22 mouse cellular contexts compared by ENCODE assay signal in genomic region chr12:73094605-73095004, GRCm38 (mm10). TPM values are rescaled to one million over a fixed set of nuclear protein-coding genes. Genes with fewer than 3 reads are reported as not detected.
DNase-seq lines count a peak whose midpoint lies in the region; ATAC-seq and TF ChIP-seq lines count a peak whose summit lies in the region.
"Had no signal": no experiment of that assay in that cellular context is flagged by ENCODE, and none has a peak within 500 bp of the region (broad histone marks: within the 10 kb centered on the region; RNA-seq: fewer than 3 reads in every experiment).

No protein-coding gene starts in this region.

- 17% methylated on average over 2 of the region's 2 CpGs for WGBS in kidney, embryonic 16.5 days
- 47% methylated on average over 2 of the region's 2 CpGs for WGBS in liver, embryonic 15.5 days (ENCODE audit: insufficient replicate concordance)
- 40% methylated on average over 2 of the region's 2 CpGs for WGBS in liver, embryonic 11.5 days
- WGBS in liver, postnatal 0 days (ENCODE audit: insufficient replicate concordance): 31% methylated on average over 2 of the region's 2 CpGs

- no peaks in the 10 kb centered on the region for H3K36me3 ChIP-seq in kidney, embryonic 16.5 days (ENCODE audit: insufficient read depth, low read length)
- H3K36me3 ChIP-seq in liver, embryonic 15.5 days (replicated peaks): no peaks in the 10 kb centered on the region
- H3K36me3 ChIP-seq in liver, embryonic 11.5 days (ENCODE audit: control insufficient read depth, insufficient read depth, low read length): no peaks in the 10 kb centered on the region
- H3K36me3 ChIP-seq in ES-E14 (ENCODE audit: control insufficient read depth, insufficient read depth, low read length, poor library complexity, severe bottlenecking): no peaks in the 10 kb centered on the region
- H3K36me3 ChIP-seq in liver, postnatal 0 days (replicated peaks; ENCODE audit: insufficient read depth, low read length): no peaks in the 10 kb centered on the region
- H3K36me3 ChIP-seq: heart, embryonic 10.5 days; hindbrain, embryonic 13.5 days had no signal

- no peak for TF ChIP-seq EP300 in liver, postnatal 0 days (IDR thresholded peaks at IDR 0.05; ENCODE audit: low read depth)

- no peak for DNase-seq in kidney, postnatal 36 days
- DNase-seq in liver, embryonic 11.5 days (ENCODE audit: low spot score): no peak
- no peak for DNase-seq in ES-E14 (ENCODE audit: low read depth, low spot score)
- DNase-seq in liver, postnatal 0 days: no peak
- no peak for DNase-seq in thymus, postnatal 25 days
- DNase-seq: adrenal gland, adult 2 months; adrenal gland, postnatal 36 days; cerebellum, adult 2 months; cerebellum, postnatal 10 days; forebrain, postnatal 0 days; gastrocnemius, postnatal 25 days; heart, postnatal 14 days had no signal

- no peak overlapping the region for H3K27ac ChIP-seq in kidney, embryonic 16.5 days (ENCODE audit: low read length)
- H3K27ac ChIP-seq in liver, embryonic 15.5 days (replicated peaks): no peak overlapping the region
- H3K27ac ChIP-seq in liver, embryonic 11.5 days (ENCODE audit: low read depth, low read length): no peak overlapping the region
- no peak overlapping the region; the same call in 1 of the 2 replicates for H3K27ac ChIP-seq in ES-E14 (ENCODE audit: insufficient read depth, low read depth, low read length, poor library complexity, severe bottlenecking)
- H3K27ac ChIP-seq in liver, postnatal 0 days (ENCODE audit: low read depth): peak overlapping the region; percentile 39; the same call in 1 of the 2 replicates
- H3K27ac ChIP-seq: embryonic facial prominence, embryonic 10.5 days; forebrain, embryonic 13.5 days; heart, embryonic 10.5 days; hindbrain, embryonic 13.5 days; hindbrain, postnatal 0 days had no signal

- no peak overlapping the region for H3K9ac ChIP-seq in kidney, embryonic 16.5 days (replicated peaks; ENCODE audit: low read length)
- H3K9ac ChIP-seq in liver, embryonic 15.5 days: no peak overlapping the region
- H3K9ac ChIP-seq in liver, embryonic 11.5 days (ENCODE audit: low read depth, low read length): no peak overlapping the region
- no peak overlapping the region for H3K9ac ChIP-seq in ES-E14 (ENCODE audit: insufficient read depth, low read depth, low read length, poor library complexity, severe bottlenecking)
- H3K9ac ChIP-seq in liver, postnatal 0 days (replicated peaks): no peak overlapping the region
- H3K9ac ChIP-seq: forebrain, embryonic 13.5 days; forebrain, postnatal 0 days; hindbrain, embryonic 13.5 days had no signal

- no peak overlapping the region for H3K4me3 ChIP-seq in kidney, embryonic 16.5 days (ENCODE audit: low read length)
- no peak overlapping the region for H3K4me3 ChIP-seq in liver, embryonic 15.5 days (replicated peaks)
- no peak overlapping the region for H3K4me3 ChIP-seq in liver, embryonic 11.5 days (ENCODE audit: low read depth, low read length)
- H3K4me3 ChIP-seq in ES-E14 (ENCODE audit: insufficient read depth in 1 of 2, low read depth in 1 of 2, low read length in 2 of 2, poor library complexity in 1 of 2, severe bottlenecking in 1 of 2): no peak overlapping the region
- H3K4me3 ChIP-seq in liver, postnatal 0 days (ENCODE audit: low read depth, low read length): no peak overlapping the region
- H3K4me3 ChIP-seq: embryonic facial prominence, embryonic 10.5 days; forebrain, embryonic 13.5 days; heart, embryonic 10.5 days; hindbrain, embryonic 13.5 days had no signal

- no peak overlapping the region for H3K4me2 ChIP-seq in kidney, embryonic 16.5 days (replicated peaks; ENCODE audit: low read depth, low read length)
- no peak overlapping the region for H3K4me2 ChIP-seq in liver, embryonic 15.5 days
- no peak overlapping the region for H3K4me2 ChIP-seq in liver, embryonic 11.5 days
- no peak overlapping the region for H3K4me2 ChIP-seq in liver, postnatal 0 days (ENCODE audit: low read depth, low read length)
- H3K4me2 ChIP-seq: forebrain, embryonic 13.5 days; hindbrain, embryonic 13.5 days had no signal

- TF ChIP-seq CTCF in liver, postnatal 0 days (IDR thresholded peaks at IDR 0.05; ENCODE audit: low read depth): no peak

- ATAC-seq in kidney, embryonic 16.5 days (ENCODE audit: low FRiP score, low TSS enrichment): peak; percentile 78
- peak; percentile 22; the same call in 1 of the 2 replicates for ATAC-seq in liver, embryonic 15.5 days (ENCODE audit: insufficient read depth)
- no peak for ATAC-seq in liver, embryonic 11.5 days (replicated peaks; ENCODE audit: low FRiP score)
- 0 out of 2 replicates have a peak, but pooled peaks have one; percentile 32 for ATAC-seq in liver, postnatal 0 days
- ATAC-seq: forebrain, embryonic 13.5 days; forebrain, postnatal 0 days; hindbrain, postnatal 0 days; Patski had no signal

- no peaks in the 10 kb centered on the region for H3K27me3 ChIP-seq in kidney, embryonic 16.5 days (ENCODE audit: insufficient read depth, low read length)
- H3K27me3 ChIP-seq in liver, embryonic 15.5 days: 0 out of 2 replicates have a peak, but pooled peaks cover 6% of the 10 kb centered on the region
- no peaks in the 10 kb centered on the region for H3K27me3 ChIP-seq in liver, embryonic 11.5 days (replicated peaks; ENCODE audit: control insufficient read depth, insufficient read depth, low read length)
- no peaks in the 10 kb centered on the region for H3K27me3 ChIP-seq in liver, postnatal 0 days (ENCODE audit: insufficient read depth, low read length)
- H3K27me3 ChIP-seq: forebrain, embryonic 13.5 days; hindbrain, embryonic 13.5 days; Patski had no signal

- no peaks in the 10 kb centered on the region for H3K9me3 ChIP-seq in kidney, embryonic 16.5 days (ENCODE audit: low read length)
- no peaks in the 10 kb centered on the region for H3K9me3 ChIP-seq in liver, embryonic 15.5 days (replicated peaks)
- no peaks in the 10 kb centered on the region for H3K9me3 ChIP-seq in liver, embryonic 11.5 days (ENCODE audit: control insufficient read depth, low read length)
- H3K9me3 ChIP-seq in ES-E14 (ENCODE audit: control insufficient read depth, insufficient read depth, low read depth, low read length): no peaks in the 10 kb centered on the region
- H3K9me3 ChIP-seq in liver, postnatal 0 days (ENCODE audit: low read length): no peaks in the 10 kb centered on the region
- H3K9me3 ChIP-seq: embryonic facial prominence, embryonic 10.5 days; forebrain, embryonic 13.5 days; heart, embryonic 10.5 days; hindbrain, embryonic 13.5 days had no signal

- H3K4me1 ChIP-seq in kidney, embryonic 16.5 days (ENCODE audit: insufficient read depth, low read length): no peaks in the 10 kb centered on the region
- H3K4me1 ChIP-seq in liver, embryonic 15.5 days (replicated peaks): peaks cover 3% of the 10 kb centered on the region; the same call in 1 of the 2 replicates
- H3K4me1 ChIP-seq in liver, embryonic 11.5 days (replicated peaks; ENCODE audit: control insufficient read depth, insufficient read depth, low read length): no peaks in the 10 kb centered on the region
- peaks cover 2 to 14% of the 10 kb centered on the region in 2 experiments for H3K4me1 ChIP-seq in ES-E14 (ENCODE audit: control insufficient read depth in 2 of 2, insufficient read depth in 2 of 2, low read length in 2 of 2, poor library complexity in 1 of 2)
- H3K4me1 ChIP-seq in liver, postnatal 0 days (ENCODE audit: insufficient read depth): no peaks in the 10 kb centered on the region
- H3K4me1 ChIP-seq: embryonic facial prominence, embryonic 10.5 days; forebrain, embryonic 13.5 days; heart, embryonic 10.5 days; hindbrain, embryonic 13.5 days had no signal

- in situ Hi-C loops in ES-E14 (cut with MboI; ENCODE audit: low sequenced_read_pairs in 2 of 2, unreplicated experiment in 2 of 2): no loop called here

TF ChIP-seq in ES-E14, 5 proteins besides CTCF, POLR2A, EP300 and RAD21:
- TF ChIP-seq ZNF384 (IDR thresholded peaks at IDR 0.05; ENCODE audit: low read depth, low read length): no peak
- TF ChIP-seq MAFK (IDR thresholded peaks at IDR 0.05; ENCODE audit: insufficient read depth, low read depth, low read length): peak; percentile 69

RNA-seq across cellular contexts. Expression of gene Six4, which starts 18.7 kb away (rescaled TPM):
- 3.9 TPM in 2 replicates for polyA plus RNA-seq in kidney, embryonic 16.5 days (2015; fragmentation: Nextera tagmentation; extraction: Ambion mirVana)
- 0.03 and 0.07 TPM in 2 replicates for polyA plus RNA-seq in liver, embryonic 15.5 days (2015; fragmentation: Nextera tagmentation; extraction: Ambion mirVana)
- polyA plus RNA-seq in liver, embryonic 11.5 days (2014; fragmentation: Nextera tagmentation; extraction: Ambion mirVana): 1.4 and 1.6 TPM in 2 replicates
- total RNA-seq in ES-E14 (2012; rRNA removed): 13.6 and 17.1 TPM in 2 replicates
- not detected in 2 replicates for polyA plus RNA-seq in liver, postnatal 0 days (2015; fragmentation: Nextera tagmentation; extraction: Ambion mirVana)
- total RNA-seq: granulocyte monocyte progenitor cell, adult 5-6 weeks; hematopoietic stem cell, adult 5-6 weeks had no signal

RNA-seq across cellular contexts. Expression of gene Mnat1, which starts 28.9 kb away (rescaled TPM):
- polyA plus RNA-seq in kidney, embryonic 16.5 days (2015; fragmentation: Nextera tagmentation; extraction: Ambion mirVana): 32.5 and 35.8 TPM in 2 replicates
- 7.8 and 8.0 TPM in 2 replicates for polyA plus RNA-seq in liver, embryonic 15.5 days (2015; fragmentation: Nextera tagmentation; extraction: Ambion mirVana)
- 30.5 and 31.4 TPM in 2 replicates for polyA plus RNA-seq in liver, embryonic 11.5 days (2014; fragmentation: Nextera tagmentation; extraction: Ambion mirVana)
- total RNA-seq in ES-E14 (2012; rRNA removed): 26.8 and 41.2 TPM in 2 replicates
- 8.6 and 8.9 TPM in 2 replicates for polyA plus RNA-seq in liver, postnatal 0 days (2015; fragmentation: Nextera tagmentation; extraction: Ambion mirVana)

RNA-seq across cellular contexts. Expression of gene Six1, which starts 40.9 kb away (rescaled TPM):
- 0.47 and 0.66 TPM in 2 replicates for polyA plus RNA-seq in kidney, embryonic 16.5 days (2015; fragmentation: Nextera tagmentation; extraction: Ambion mirVana)
- polyA plus RNA-seq in liver, embryonic 15.5 days (2015; fragmentation: Nextera tagmentation; extraction: Ambion mirVana): 0.29 and 0.53 TPM in 2 replicates
- polyA plus RNA-seq in liver, embryonic 11.5 days (2014; fragmentation: Nextera tagmentation; extraction: Ambion mirVana): 2.0 and 2.2 TPM in 2 replicates
- 2.2 and 2.9 TPM in 2 replicates for total RNA-seq in ES-E14 (2012; rRNA removed)
- polyA plus RNA-seq in liver, postnatal 0 days (2015; fragmentation: Nextera tagmentation; extraction: Ambion mirVana): 0.04 and 0.17 TPM in 2 replicates
- total RNA-seq: granulocyte monocyte progenitor cell, adult 5-6 weeks; hematopoietic stem cell, adult 5-6 weeks had no signal
